In genomic region chr3:144107664-144108063, GRCm38 (mm10) we compare ENCODE assay signal across 8 mouse cellular contexts.
DNase-seq lines count a peak whose midpoint lies in the region.

No protein-coding gene starts in this region.

- intact Hi-C loops in left cerebral cortex, postnatal 4 days (cut with DNase I) = no loop called here
- intact Hi-C loops in gastrocnemius, postnatal 36 days (cut with DNase I) = no loop called here

- DNase-seq in Muller cell, postnatal 12 days (ENCODE audit: inconsistent ontology term) = peak; percentile 97
- DNase-seq in cerebellum, adult 18-20 months = peak; percentile 79 to 80
- DNase-seq in heart, adult 9 months (ENCODE audit: low spot score in 2 of 2) = peak; percentile 27 to 28
- peak; percentile 84 for DNase-seq in left cerebral cortex, postnatal 4 days
- DNase-seq in kidney, adult 9 months = no peak
- DNase-seq in kidney, postnatal 14 days = no peak
- no peak for DNase-seq in gastrocnemius, postnatal 36 days
- DNase-seq in spleen, postnatal 14 days (ENCODE audit: low spot score in 2 of 2) = no peak

Comparison
In these comparisons a context has a peak if more than half of its experiments do, and no peak if none do; other contexts are left out.
1. DNase-seq: peak in Muller cell, postnatal 12 days (single experiment), cerebellum, adult 18-20 months (2 of 2), heart, adult 9 months (2 of 2) and left cerebral cortex, postnatal 4 days (single experiment); none in kidney, adult 9 months (single experiment), kidney, postnatal 14 days (single experiment), gastrocnemius, postnatal 36 days (0 of 2) and spleen, postnatal 14 days (0 of 2).